Mouse (Mus musculus): ENCODE data around the gene Phldb3. TPM values are rescaled to one million over a fixed set of nuclear protein-coding genes. Genes with fewer than 3 reads are reported as not detected.

Phldb3 gene
- total and polyA plus RNA-seq, 3 experiments = 6.4 to 10.8 TPM; not detected in 1

DNA sequence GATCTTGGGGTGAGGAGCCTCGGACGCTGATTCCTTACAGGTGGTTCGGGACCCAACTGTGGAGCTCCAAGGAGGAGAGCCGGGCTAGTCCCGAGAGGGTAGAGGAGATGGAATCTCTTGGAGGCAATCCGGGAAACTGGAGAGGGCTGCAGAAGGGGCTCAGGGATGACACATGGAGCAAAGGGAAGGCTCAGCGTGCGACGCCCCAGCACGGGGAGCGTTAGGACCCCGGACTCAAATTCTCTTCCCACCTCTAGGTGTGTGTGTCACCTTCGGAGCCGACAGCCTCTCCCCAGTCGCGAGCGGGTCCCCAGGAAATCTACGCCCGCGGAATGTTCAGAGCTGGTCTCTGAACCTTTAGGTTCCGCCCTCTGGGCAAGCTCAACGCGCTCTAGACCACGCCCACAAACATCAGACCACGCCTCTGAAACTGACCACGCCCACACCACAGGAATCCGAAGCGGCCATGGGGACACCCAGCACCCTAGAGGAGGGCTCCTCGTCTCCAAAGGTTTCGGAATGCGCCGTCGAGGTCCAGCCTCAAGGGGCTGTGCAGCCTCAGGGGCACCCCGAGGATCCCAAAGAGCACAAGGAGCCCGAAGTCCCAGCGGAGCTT, 424 bp downstream of the Phldb3 start:
- Histone ChIP-seq H3K4me3 (ENCODE audit: control insufficient read depth in 1 of 2, insufficient read depth in 1 of 2, low read depth in 2 of 2, low read length in 2 of 2) (peak overlapping the region; percentile 79 to 99), H3K9ac (ENCODE audit: control insufficient read depth, low read depth, low read length, poor library complexity, severe bottlenecking) (peak overlapping the region; percentile 77), H3K79me2 (ENCODE audit: control insufficient read depth, insufficient read depth, low read length, poor library complexity) (peaks cover 1% of the 10 kb centered on the region; the same call in 1 of the 2 replicates), H3K27ac (ENCODE audit: control insufficient read depth, low read depth, low read length) (peak overlapping the region; percentile 32), H3K4me1 (ENCODE audit: control insufficient read depth in 1 of 2, insufficient read depth in 2 of 2, low read length in 2 of 2) (peaks cover 0 to 13% of the 10 kb centered on the region in 2 experiments; a peak in 2 of 4 replicates), H3K9me3 (replicated peaks; ENCODE audit: insufficient read depth, low read length) (no peaks in the 10 kb centered on the region), H3K27me3 (ENCODE audit: control insufficient read depth in 1 of 2, insufficient read depth in 2 of 2, low read length in 2 of 2) (no peaks in the 10 kb centered on the region), H3K36me3 (ENCODE audit: control insufficient read depth in 1 of 2, insufficient read depth in 2 of 2, low read length in 2 of 2) (peaks cover 0 to 10% of the 10 kb centered on the region in 2 experiments; a peak in 2 of 4 replicates)
- DNase-seq (ENCODE audit: low read depth, low spot score) = peak; percentile 95
- TF ChIP-seq POLR2AphosphoS5 (IDR thresholded peaks at IDR 0.05; ENCODE audit: borderline replicate concordance, low read depth, low read length) (no peak), ZKSCAN1 (IDR thresholded peaks at IDR 0.05; ENCODE audit: low read depth, low read length) (no peak), SIN3A (IDR thresholded peaks at IDR 0.05; ENCODE audit: low read length) (peak; percentile 17), MAZ (IDR thresholded peaks at IDR 0.05; ENCODE audit: low read depth, low read length) (no peak), GABPA (IDR thresholded peaks at IDR 0.05; ENCODE audit: low read depth, low read length) (no peak), MAFK (IDR thresholded peaks at IDR 0.05; ENCODE audit: borderline replicate concordance, low read depth, low read length) (no peak), MXI1 (IDR thresholded peaks at IDR 0.05; ENCODE audit: low read depth, low read length) (no peak; the same call in 1 of the 2 replicates), CTCF (IDR thresholded peaks at IDR 0.05 in 2 of 3, conservative IDR thresholded peaks at IDR 0.05 in 1 of 3; ENCODE audit: control insufficient read depth in 1 of 3, insufficient read depth in 1 of 3, low read depth in 2 of 3, low read length in 3 of 3, poor library complexity in 1 of 3, severe bottlenecking in 1 of 3) (no peak), ZC3H11A (IDR thresholded peaks at IDR 0.05; ENCODE audit: low read depth, low read length) (no peak), NRF1 (IDR thresholded peaks at IDR 0.05; ENCODE audit: insufficient read depth, low read depth, low read length, poor library complexity, severe bottlenecking) (peak; percentile 45; the same call in 1 of the 2 replicates), SMC3 (IDR thresholded peaks at IDR 0.05; ENCODE audit: low read depth, low read length) (no peak), USF2 (IDR thresholded peaks at IDR 0.05; ENCODE audit: borderline replicate concordance in 1 of 2, insufficient read depth in 1 of 2, low read depth in 1 of 2, low read length in 2 of 2) (no peak), RAD21 (IDR thresholded peaks at IDR 0.05; ENCODE audit: low read depth, low read length) (no peak), GATA1 (IDR thresholded peaks at IDR 0.05; ENCODE audit: low read depth, low read length) (no peak), POLR2AphosphoS2 (IDR thresholded peaks at IDR 0.05; ENCODE audit: low read length) (no peak), USF1 (IDR thresholded peaks at IDR 0.05; ENCODE audit: low read depth, low read length) (no peak), ZNF384 (IDR thresholded peaks at IDR 0.05; ENCODE audit: low read depth, low read length) (no peak), UBTF (IDR thresholded peaks at IDR 0.05; ENCODE audit: borderline replicate concordance, insufficient read depth, low read depth, low read length) (no peak), TAL1 (IDR thresholded peaks at IDR 0.05; ENCODE audit: low read length) (no peak), E2F4 (IDR thresholded peaks at IDR 0.05; ENCODE audit: borderline replicate concordance, low read depth, low read length) (no peak), MAX (IDR thresholded peaks at IDR 0.05; ENCODE audit: low read length) (no peak), RCOR1 (IDR thresholded peaks at IDR 0.05; ENCODE audit: low read depth, low read length) (no peak), CHD1 (IDR thresholded peaks at IDR 0.05; ENCODE audit: low read depth, low read length) (no peak), MYB (IDR thresholded peaks at IDR 0.05; ENCODE audit: low read depth, low read length) (no peak), MEF2A (IDR thresholded peaks at IDR 0.05; ENCODE audit: extremely low read depth, insufficient replicate concordance, low read depth, low read length, poor library complexity, severe bottlenecking) (no peak), KAT2A (conservative IDR thresholded peaks at IDR 0.05; ENCODE audit: low read depth, low read length) (no peak), JUND (IDR thresholded peaks at IDR 0.05; ENCODE audit: low read depth, low read length) (no peak), MYC (IDR thresholded peaks at IDR 0.05; ENCODE audit: low read depth, low read length) (no peak), HCFC1 (IDR thresholded peaks at IDR 0.05; ENCODE audit: low read depth, low read length) (peak; percentile 58; the same call in 1 of the 2 replicates), BHLHE40 (IDR thresholded peaks at IDR 0.05; ENCODE audit: borderline replicate concordance, low read depth, low read length) (no peak), ETS1 (IDR thresholded peaks at IDR 0.05; ENCODE audit: low read depth, low read length) (no peak), CHD2 (IDR thresholded peaks at IDR 0.05; ENCODE audit: low read length) (no peak), ELF1 (IDR thresholded peaks at IDR 0.05; ENCODE audit: low read depth, low read length) (0 out of 2 replicates have a peak, but pooled peaks have one; percentile 20), ZMIZ1 (IDR thresholded peaks at IDR 0.05; ENCODE audit: low read depth, low read length) (no peak), TBP (IDR thresholded peaks at IDR 0.05; ENCODE audit: low read depth, low read length) (0 out of 2 replicates have a peak, but pooled peaks have one; percentile 49), EP300 (IDR thresholded peaks at IDR 0.05; ENCODE audit: low read depth in 1 of 2, low read length in 2 of 2) (no peak)
